Mouse (Mus musculus) cerebellum, adult 11 months (tissue): ENCODE data around the gene Zc3h10.
"Not testable (repeated sequence)": the region's sequence is repeated elsewhere in the genome, so short reads cannot be mapped to it uniquely, and the experiment has no call there.

Experiments
- DNase-seq: peaks from one replicate; pipeline ENCODE4 v3.0.0; 2022

The Zc3h10 gene

DNA sequence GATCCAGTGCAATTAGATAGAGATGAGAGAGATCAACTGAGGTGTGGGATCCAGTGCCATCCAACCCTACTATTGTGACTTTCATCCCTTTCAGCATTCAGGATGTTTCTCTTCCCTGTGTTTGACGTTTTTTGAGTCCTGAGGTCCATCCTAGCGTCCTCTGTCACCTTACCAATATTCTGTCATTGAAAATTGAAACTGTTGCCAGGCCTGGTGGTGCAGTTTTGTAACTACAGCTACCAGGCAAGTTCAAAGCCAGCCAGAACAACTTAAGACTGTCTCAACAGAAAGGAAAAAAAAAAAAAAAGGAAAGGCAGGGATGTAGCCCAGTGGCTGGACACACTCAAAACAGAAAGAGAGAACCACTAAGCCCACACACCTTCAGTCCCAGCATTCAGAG lies 52.3 kb downstream of the Zc3h10 start:
- no peak for DNase-seq

GRCm38 (mm10) chr10:128494667-128495245 lies 52.8 kb downstream of the Zc3h10 start:
- no peak for DNase-seq

DNA sequence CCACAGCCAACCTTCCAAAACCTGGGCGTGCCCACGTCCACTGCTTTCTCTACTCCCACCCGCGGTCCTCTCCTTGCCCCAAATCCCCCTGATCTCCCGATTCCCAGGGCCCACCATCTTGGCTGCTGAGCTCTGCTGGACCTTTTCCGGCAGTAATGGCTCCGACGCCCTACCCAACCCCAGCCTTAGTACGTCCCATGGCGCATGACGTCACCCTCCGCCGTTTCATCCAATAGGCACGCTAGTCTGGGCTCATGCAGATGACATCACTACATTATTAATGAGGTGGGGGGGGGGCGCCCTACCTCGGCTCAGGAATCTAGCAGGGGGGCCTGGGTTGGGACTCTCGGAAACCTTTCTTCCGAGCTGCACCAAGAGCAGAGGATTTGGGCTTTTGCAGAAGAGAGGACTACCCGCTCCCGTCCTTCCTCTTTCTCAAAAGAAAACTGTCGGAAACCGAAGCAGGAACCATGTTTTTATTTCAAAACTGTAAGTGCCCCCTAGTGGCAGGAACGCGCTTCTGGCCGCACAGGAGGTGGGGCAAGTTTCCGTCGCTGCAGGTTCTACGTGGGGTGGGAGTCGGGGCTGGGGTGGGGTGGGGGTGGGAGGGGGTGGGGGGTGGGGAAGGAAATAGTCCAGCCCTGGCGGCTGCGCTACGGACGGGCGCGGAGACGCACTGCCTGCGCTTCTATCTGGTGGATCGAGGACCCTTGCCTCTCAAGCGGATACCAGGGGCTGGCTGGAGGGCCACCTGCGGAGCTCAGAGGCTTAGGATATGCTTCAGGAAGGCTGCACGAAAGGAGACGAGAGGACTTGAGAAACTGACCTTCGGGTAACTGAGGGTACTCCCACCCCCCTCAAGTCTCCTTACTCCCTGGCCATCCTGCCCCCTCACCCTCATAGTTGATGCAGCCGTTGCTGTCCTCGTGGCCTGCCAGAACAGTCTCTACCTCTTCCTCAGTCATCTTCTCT lies 53.6 kb downstream of the Zc3h10 start, which contains the start of gene Myl6:
Gene Myl6, minus strand, starts transcription at position 451 of the 972 bp plus-strand sequence.
- peak; percentile 98 for DNase-seq

DNA sequence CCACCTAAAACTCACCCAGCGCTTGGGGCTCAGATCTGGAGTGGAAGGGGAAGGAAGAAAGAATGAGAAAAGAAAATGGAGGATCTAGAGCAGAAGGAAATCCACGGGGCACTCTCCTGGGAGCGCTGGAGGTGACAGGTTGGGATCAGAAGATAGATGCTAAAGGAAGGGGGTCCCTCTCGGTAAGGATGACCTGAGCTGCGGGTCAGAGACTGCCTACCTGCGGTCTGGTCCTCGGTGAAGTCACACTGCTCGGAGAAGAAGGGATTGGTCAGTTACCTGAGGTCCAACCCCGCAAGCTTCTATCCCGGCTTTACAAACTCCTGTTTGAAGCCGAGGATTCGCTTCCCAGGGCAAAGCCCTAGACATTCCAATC lies 54.3 kb downstream of the Zc3h10 start:
- no peak for DNase-seq

DNA sequence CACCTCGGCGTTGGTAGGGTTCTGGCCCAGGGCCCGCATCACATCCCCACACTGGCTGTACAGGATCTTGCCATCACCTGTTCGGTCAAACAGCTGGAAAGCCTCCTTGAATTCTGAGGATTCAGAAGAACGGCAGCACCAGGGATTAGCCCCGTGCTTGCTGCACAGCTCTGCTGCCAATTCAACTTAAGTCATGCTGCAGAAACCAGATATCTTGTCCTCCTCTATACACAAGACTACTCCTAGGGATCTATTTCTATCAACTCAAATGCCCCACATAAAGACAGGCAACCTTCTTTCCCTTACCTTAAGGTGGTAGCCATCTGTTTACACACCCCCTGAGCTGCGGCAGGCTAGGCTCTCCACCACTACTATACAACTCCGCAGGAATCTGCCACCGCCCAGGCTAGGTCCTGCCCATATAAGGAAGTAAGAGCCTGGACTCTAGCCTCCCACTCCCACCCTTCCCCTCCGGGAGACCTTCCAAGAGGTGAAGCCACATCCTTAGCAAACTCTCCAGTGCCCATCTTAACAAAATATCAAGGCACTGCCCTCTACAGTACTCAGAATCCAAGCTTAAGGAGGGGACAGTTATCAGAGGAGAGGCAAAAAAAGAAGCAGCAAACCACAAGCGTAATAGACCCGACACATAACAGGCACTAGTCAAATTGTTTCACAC lies 54.8 kb downstream of the Zc3h10 start:
- peak; percentile 50 for DNase-seq

DNA sequence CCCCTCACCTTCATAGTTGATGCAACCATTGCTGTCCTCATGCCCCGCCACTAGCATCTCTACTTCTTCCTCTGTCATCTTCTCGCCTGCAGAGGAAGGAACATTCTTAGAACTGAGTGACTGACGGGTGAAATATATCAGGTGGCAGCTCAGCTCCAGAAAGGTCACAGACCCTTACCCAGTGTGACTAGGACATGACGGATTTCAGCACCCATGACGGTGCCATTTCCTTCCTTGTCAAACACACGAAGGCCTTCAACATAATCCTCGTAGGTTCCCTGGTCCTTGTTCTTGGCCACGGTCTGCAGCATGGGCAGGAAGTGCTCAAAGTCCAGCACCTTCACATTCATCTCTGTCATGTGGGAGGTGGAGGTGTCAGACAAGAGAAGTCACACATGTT lies 55.5 kb downstream of the Zc3h10 start:
- DNase-seq, result not testable (repeated sequence)
